Mouse (Mus musculus) forebrain, embryonic 15.5 days (tissue): ENCODE results near the gene Stra6. TPM values are rescaled to one million over a fixed set of nuclear protein-coding genes. Genes with fewer than 3 reads are reported as not detected.

Experiments
- ATAC-seq: fragments of 200-750 bp; cut with Nextera tagmentation; replicated peaks from 2 replicates; pipeline ENCODE4 v1.8.0; 2017; ENCODE audit warnings: mild to moderate bottlenecking, moderate TSS enrichment, moderate library complexity
- H3K27ac ChIP-seq: fragments of 300-500 bp; sonication (generic); replicated peaks from 2 replicates; pipeline ENCODE4 v1.5.1; 2015; ENCODE audit warnings: mild to moderate bottlenecking, inconsistent platforms
- H3K27me3 ChIP-seq: fragments of 300-500 bp; sonication (generic); 2 replicates; pipeline ENCODE4 v1.6.1; 2015; ENCODE audit warnings: inconsistent platforms
- H3K36me3 ChIP-seq: fragments of 300-500 bp; sonication (generic); 2 replicates; pipeline ENCODE4 v1.6.1; 2015; ENCODE audit warnings: mild to moderate bottlenecking, inconsistent platforms
- H3K4me1 ChIP-seq: fragments of 300-500 bp; sonication (generic); 2 replicates; pipeline ENCODE4 v1.6.1; 2015; ENCODE audit warnings: inconsistent platforms
- H3K4me2 ChIP-seq: fragments of 300-500 bp; sonication (generic); replicated peaks from 2 replicates; pipeline ENCODE4 v1.6.1; 2015; ENCODE audit warnings: mild to moderate bottlenecking, inconsistent platforms
- H3K4me3 ChIP-seq: fragments of 300-500 bp; sonication (generic); 2 replicates; pipeline ENCODE4 v1.5.1; 2015; ENCODE audit warnings: mild to moderate bottlenecking, inconsistent platforms
- H3K9ac ChIP-seq: fragments of 300-500 bp; sonication (generic); replicated peaks from 2 replicates; pipeline ENCODE4 v1.6.1; 2015; ENCODE audit warnings: mild to moderate bottlenecking, inconsistent platforms
- H3K9me3 ChIP-seq: fragments of 300-500 bp; sonication (generic); 2 replicates; pipeline ENCODE4 v1.6.1; 2016; ENCODE audit warnings: inconsistent platforms
- WGBS: fragments of 180-500 bp; shearing (Covaris S2); methylation state at CpG from one replicate; pipeline ENCODE4 v1.1.7; 2015; ENCODE audit warnings: mixed read lengths; 5-methylcytosine and 5-hydroxymethylcytosine counted together
- polyA plus RNA-seq: library from polyadenylated mRNA; unstranded; fragments of >200 nt; fragmentation: Nextera tagmentation; extraction: Ambion mirVana; gene quantifications from 2 replicates; pipeline ENCODE4 v1.2.1, GENCODE M21; 2015

The Stra6 gene
- polyA plus RNA-seq, 1 experiment from 2014 or later, result 8.7 TPM

- H3K27me3 ChIP-seq, result no peaks in the 10 kb centered on the region
- H3K9ac ChIP-seq, result no peak overlapping the region
- no peaks in the 10 kb centered on the region for H3K36me3 ChIP-seq
- ATAC-seq, result no peak
- H3K4me3 ChIP-seq, result no peak overlapping the region
- peaks cover 10% of the 10 kb centered on the region for H3K4me1 ChIP-seq
- H3K4me2 ChIP-seq, result no peak overlapping the region
- no peak overlapping the region for H3K27ac ChIP-seq
- 83% methylated on average over 1 of the region's 1 CpGs for WGBS
- peaks cover 4% of the 10 kb centered on the region; the same call in 1 of the 2 replicates for H3K9me3 ChIP-seq
Measured at GRCm38 (mm10) chr9:58165779-58166178, 102.2 kb downstream of the Stra6 start.

- Histone ChIP-seq H3K4me3 (no peak overlapping the region), H3K27ac (peak overlapping the region; percentile 65), H3K9me3 (peaks cover 4% of the 10 kb centered on the region; the same call in 1 of the 2 replicates), H3K27me3 (no peaks in the 10 kb centered on the region), H3K4me1 (peaks cover 10% of the 10 kb centered on the region), H3K36me3 (no peaks in the 10 kb centered on the region), H3K9ac (no peak overlapping the region), H3K4me2 (no peak overlapping the region)
- no peak for ATAC-seq
- 55% methylated on average over 3 of the region's 3 CpGs for WGBS
Measured at GRCm38 (mm10) chr9:58168880-58169279, 105.3 kb downstream of the Stra6 start.

- Histone ChIP-seq H3K36me3 (no peaks in the 10 kb centered on the region), H3K27me3 (no peaks in the 10 kb centered on the region), H3K4me2 (no peak overlapping the region), H3K4me1 (peaks cover 10% of the 10 kb centered on the region), H3K4me3 (no peak overlapping the region), H3K27ac (peak overlapping the region; percentile 72), H3K9me3 (peaks cover 4% of the 10 kb centered on the region; the same call in 1 of the 2 replicates), H3K9ac (no peak overlapping the region)
- 64% methylated on average over 6 of the region's 6 CpGs for WGBS
- no peak for ATAC-seq
Measured at GRCm38 (mm10) chr9:58169426-58169825, 105.8 kb downstream of the Stra6 start.

GRCm38 (mm10) chr9:58172863-58173262 lies 109.3 kb downstream of the Stra6 start:
- no peak overlapping the region for H3K4me3 ChIP-seq
- no peak overlapping the region for H3K27ac ChIP-seq
- no peak for ATAC-seq
- no peaks in the 10 kb centered on the region for H3K9me3 ChIP-seq
- peaks cover 28% of the 10 kb centered on the region for H3K4me1 ChIP-seq
- no peak overlapping the region for H3K9ac ChIP-seq
- 80% methylated on average over 2 of the region's 2 CpGs for WGBS
- no peak overlapping the region for H3K4me2 ChIP-seq
- H3K27me3 ChIP-seq, result no peaks in the 10 kb centered on the region
- H3K36me3 ChIP-seq, result no peaks in the 10 kb centered on the region

GRCm38 (mm10) chr9:58174818-58175251 lies 111.2 kb downstream of the Stra6 start:
- Histone ChIP-seq H3K4me3 (no peak overlapping the region), H3K27me3 (no peaks in the 10 kb centered on the region), H3K4me1 (peaks cover 18% of the 10 kb centered on the region), H3K36me3 (no peaks in the 10 kb centered on the region), H3K4me2 (no peak overlapping the region), H3K27ac (peak overlapping the region; percentile 78), H3K9ac (no peak overlapping the region), H3K9me3 (no peaks in the 10 kb centered on the region)
- peak; percentile 55 for ATAC-seq
- WGBS, result 23% methylated on average over 5 of the region's 5 CpGs

- Histone ChIP-seq H3K4me1 (peaks cover 24% of the 10 kb centered on the region), H3K4me3 (no peak overlapping the region), H3K27ac (peak overlapping the region; percentile 78), H3K4me2 (no peak overlapping the region), H3K9me3 (no peaks in the 10 kb centered on the region), H3K9ac (no peak overlapping the region), H3K27me3 (no peaks in the 10 kb centered on the region), H3K36me3 (no peaks in the 10 kb centered on the region)
- 42% methylated on average over 5 of the region's 5 CpGs for WGBS
- no peak for ATAC-seq
Measured at GRCm38 (mm10) chr9:58175745-58176487, 112.3 kb downstream of the Stra6 start.

- 49% methylated on average over 4 of the region's 4 CpGs for WGBS
- H3K9ac ChIP-seq, result no peak overlapping the region
- no peaks in the 10 kb centered on the region for H3K27me3 ChIP-seq
- H3K9me3 ChIP-seq, result no peaks in the 10 kb centered on the region
- H3K4me3 ChIP-seq, result no peak overlapping the region
- no peaks in the 10 kb centered on the region for H3K36me3 ChIP-seq
- no peak for ATAC-seq
- peak overlapping the region; percentile 78 for H3K27ac ChIP-seq
- H3K4me1 ChIP-seq, result peaks cover 24% of the 10 kb centered on the region
- H3K4me2 ChIP-seq, result no peak overlapping the region
Measured at GRCm38 (mm10) chr9:58177165-58177564, 113.6 kb downstream of the Stra6 start.

- Histone ChIP-seq H3K36me3 (no peaks in the 10 kb centered on the region), H3K4me1 (peaks cover 24% of the 10 kb centered on the region), H3K4me2 (no peak overlapping the region), H3K27me3 (no peaks in the 10 kb centered on the region), H3K27ac (no peak overlapping the region), H3K9ac (no peak overlapping the region), H3K4me3 (no peak overlapping the region), H3K9me3 (no peaks in the 10 kb centered on the region)
- 93% methylated on average over 2 of the region's 2 CpGs for WGBS
- ATAC-seq, result no peak
Measured at GRCm38 (mm10) chr9:58179390-58179789, 115.8 kb downstream of the Stra6 start.

- Histone ChIP-seq H3K27me3 (no peaks in the 10 kb centered on the region), H3K4me2 (no peak overlapping the region), H3K9ac (no peak overlapping the region), H3K27ac (no peak overlapping the region), H3K4me3 (no peak overlapping the region), H3K4me1 (peaks cover 6% of the 10 kb centered on the region; the same call in 1 of the 2 replicates), H3K36me3 (no peaks in the 10 kb centered on the region), H3K9me3 (no peaks in the 10 kb centered on the region)
- ATAC-seq, result no peak
- 58% methylated on average over 6 of the region's 6 CpGs for WGBS
Measured at GRCm38 (mm10) chr9:58184456-58184855, 120.9 kb downstream of the Stra6 start.

GRCm38 (mm10) chr9:58194222-58194621 lies 130.6 kb downstream of the Stra6 start:
- Histone ChIP-seq H3K4me3 (no peak overlapping the region), H3K27me3 (peaks cover 22% of the 10 kb centered on the region; the same call in 1 of the 2 replicates), H3K9me3 (no peaks in the 10 kb centered on the region), H3K27ac (peak overlapping the region; percentile 97), H3K36me3 (no peaks in the 10 kb centered on the region), H3K4me2 (no peak overlapping the region), H3K9ac (no peak overlapping the region), H3K4me1 (peaks cover 44% of the 10 kb centered on the region)
- 64% methylated on average over 9 of the region's 9 CpGs for WGBS
- ATAC-seq, result no peak

- WGBS, result 11% methylated on average over 1 of the region's 1 CpGs
- no peak for ATAC-seq
- Histone ChIP-seq H3K27ac (peak overlapping the region; percentile 97), H3K9ac (peak overlapping the region; percentile 70), H3K9me3 (no peaks in the 10 kb centered on the region), H3K36me3 (no peaks in the 10 kb centered on the region), H3K4me2 (peak overlapping the region; percentile 77), H3K27me3 (peaks cover 35% of the 10 kb centered on the region; the same call in 1 of the 2 replicates), H3K4me3 (peak overlapping the region; percentile 54), H3K4me1 (peaks cover 54% of the 10 kb centered on the region)
Measured at GRCm38 (mm10) chr9:58195671-58196070, 132.1 kb downstream of the Stra6 start.

GRCm38 (mm10) chr9:58196141-58196540 lies 132.6 kb downstream of the Stra6 start:
- 7% methylated on average over 14 of the region's 14 CpGs for WGBS
- Histone ChIP-seq H3K27me3 (peaks cover 39% of the 10 kb centered on the region; the same call in 1 of the 2 replicates), H3K36me3 (no peaks in the 10 kb centered on the region), H3K4me3 (peak overlapping the region; percentile 54), H3K4me1 (peaks cover 56% of the 10 kb centered on the region), H3K9ac (peak overlapping the region; percentile 70), H3K9me3 (no peaks in the 10 kb centered on the region), H3K4me2 (peak overlapping the region; percentile 77), H3K27ac (peak overlapping the region; percentile 97)
- no peak for ATAC-seq
